Mouse (Mus musculus): Measurements from ENCODE around the gene Ptgds.

GRCm38 (mm10) chr2:25429435-25430180, 40.2 kb downstream of the Ptgds start:
- no peak for TF ChIP-seq CTCF (IDR thresholded peaks at IDR 0.05; ENCODE audit: extremely low read depth, insufficient read length, insufficient replicate concordance, low read depth, low read length)
- TF ChIP-seq POLR2A (IDR thresholded peaks at IDR 0.05; ENCODE audit: low read depth, low read length): no peak

Measured in small intestine, adult 2 months (tissue).